Mouse (Mus musculus) erythroblast, embryonic 14.5 days (primary cell): ENCODE data around the gene C7. TPM values are rescaled to one million over a fixed set of nuclear protein-coding genes. Genes with fewer than 3 reads are reported as not detected.
"Not testable (repeated sequence)": the region's sequence is repeated elsewhere in the genome, so short reads cannot be mapped to it uniquely, and the experiment has no call there.

ENCODE experiments used
- H3K27me3 ChIP-seq: 2 replicates; pipeline ENCODE4 v1.6.1; 2012; ENCODE audit warnings: inconsistent platforms; ENCODE audit not compliant: control insufficient read depth
- H3K36me3 ChIP-seq: 2 replicates; pipeline ENCODE4 v1.6.1; 2012; ENCODE audit warnings: mild to moderate bottlenecking, inconsistent platforms; ENCODE audit not compliant: control insufficient read depth
- H3K4me1 ChIP-seq: 2 replicates; pipeline ENCODE4 v1.6.1; 2012; ENCODE audit warnings: inconsistent platforms; ENCODE audit not compliant: control insufficient read depth
- H3K4me3 ChIP-seq: replicated peaks from 2 replicates; pipeline ENCODE3; 2012; ENCODE audit warnings: moderate library complexity, mild to moderate bottlenecking, inconsistent platforms
- H3K9me3 ChIP-seq: 2 replicates; pipeline ENCODE4 v1.6.1; 2012; ENCODE audit warnings: low read length, inconsistent platforms, mixed read lengths; ENCODE audit not compliant: control insufficient read depth
- GATA1 ChIP-seq: IDR thresholded peaks from 2 replicates; pipeline ENCODE4 v1.6.1; 2012; ENCODE audit warnings: low read length, inconsistent platforms, mixed read lengths
- TAL1 ChIP-seq: IDR thresholded peaks from 3 replicates; pipeline ENCODE4 v1.6.1; 2012; ENCODE audit warnings: low read length, inconsistent platforms, mixed read lengths
- polyA plus RNA-seq: library from polyadenylated mRNA; stranded (reverse); fragments of >175 nt; gene quantifications from 2 replicates; pipeline ENCODE4 v1.2.3, GENCODE M21; 2012

The C7 gene
- polyA plus RNA-seq, 1 experiment: not detected

GRCm38 (mm10) chr15:5090131-5090530 is 26.6 kb upstream of the C7 start:
- no peaks in the 10 kb centered on the region for H3K9me3 ChIP-seq
- TF ChIP-seq GATA1 (no peak), TAL1 (no peak)

GRCm38 (mm10) chr15:5088850-5089608 is 25.5 kb upstream of the C7 start:
- Histone ChIP-seq H3K4me1 (no peaks in the 10 kb centered on the region), H3K36me3 (no peaks in the 10 kb centered on the region), H3K27me3 (no peaks in the 10 kb centered on the region), H3K9me3 (no peaks in the 10 kb centered on the region; the same call in 1 of the 2 replicates), H3K4me3 (no peak overlapping the region)
- no peak for TF ChIP-seq GATA1
- TF ChIP-seq TAL1: no peak

More at GRCm38 (mm10) chr15:5090131-5090530, 26.6 kb upstream of the C7 start:
- H3K4me3 ChIP-seq: no peak overlapping the region
- no peaks in the 10 kb centered on the region for H3K36me3 ChIP-seq
- no peaks in the 10 kb centered on the region for H3K4me1 ChIP-seq
- H3K27me3 ChIP-seq: no peaks in the 10 kb centered on the region

GRCm38 (mm10) chr15:5086162-5086561 is 22.6 kb upstream of the C7 start:
- TF ChIP-seq GATA1 (no peak), TAL1 (no peak)
- Histone ChIP-seq H3K4me1 (no peaks in the 10 kb centered on the region), H3K9me3 (no peaks in the 10 kb centered on the region; the same call in 1 of the 2 replicates), H3K4me3 (no peak overlapping the region), H3K36me3 (no peaks in the 10 kb centered on the region), H3K27me3 (no peaks in the 10 kb centered on the region)

GRCm38 (mm10) chr15:5081235-5081634 is 17.7 kb upstream of the C7 start:
- Histone ChIP-seq H3K36me3 (no peaks in the 10 kb centered on the region), H3K9me3 (no peaks in the 10 kb centered on the region; the same call in 1 of the 2 replicates), H3K27me3 (no peaks in the 10 kb centered on the region), H3K4me3 (no peak overlapping the region), H3K4me1 (no peaks in the 10 kb centered on the region)
- TF ChIP-seq TAL1: no peak
- no peak for TF ChIP-seq GATA1

GRCm38 (mm10) chr15:5068801-5069518 is 5.4 kb upstream of the C7 start:
- no peaks in the 10 kb centered on the region for H3K4me1 ChIP-seq
- no peak overlapping the region for H3K4me3 ChIP-seq
- H3K27me3 ChIP-seq: no peaks in the 10 kb centered on the region
- TF ChIP-seq TAL1 (no peak), GATA1 (no peak)
- no peaks in the 10 kb centered on the region for H3K36me3 ChIP-seq
- H3K9me3 ChIP-seq: no peaks in the 10 kb centered on the region

- Histone ChIP-seq H3K27me3 (no peaks in the 10 kb centered on the region), H3K36me3 (no peaks in the 10 kb centered on the region), H3K4me3 (no peak overlapping the region), H3K9me3 (no peaks in the 10 kb centered on the region), H3K4me1 (no peaks in the 10 kb centered on the region)
- TF ChIP-seq TAL1 (no peak), GATA1 (no peak)
Measured at GRCm38 (mm10) chr15:5045560-5046284, 17.8 kb downstream of the C7 start.

GRCm38 (mm10) chr15:5029256-5029655 is 34.3 kb downstream of the C7 start:
- TF ChIP-seq TAL1 (no peak), GATA1 (no peak)
- Histone ChIP-seq H3K27me3 (no peaks in the 10 kb centered on the region), H3K4me3 (no peak overlapping the region), H3K4me1 (no peaks in the 10 kb centered on the region), H3K36me3 (no peaks in the 10 kb centered on the region), H3K9me3 (no peaks in the 10 kb centered on the region)

- not testable (repeated sequence) for H3K4me1 ChIP-seq, H3K36me3 ChIP-seq, H3K9me3 ChIP-seq, H3K4me3 ChIP-seq, H3K27me3 ChIP-seq
Measured at GRCm38 (mm10) chr15:5023479-5024265, 39.9 kb downstream of the C7 start.
